Mouse (Mus musculus): ENCODE data around the gene Zfp641.

- TF ChIP-seq CTCF (IDR thresholded peaks at IDR 0.05; ENCODE audit: low read depth, low read length) (no peak), POLR2A (IDR thresholded peaks at IDR 0.05; ENCODE audit: borderline replicate concordance, low read depth, low read length) (no peak)
Observed at GRCm38 (mm10) chr15:98315703-98316102, 19.7 kb upstream of the Zfp641 start.

Data from bone marrow macrophage, adult 2 months (primary cell).